Mouse (Mus musculus): ENCODE data around the gene Uncx. TPM values are rescaled to one million over a fixed set of nuclear protein-coding genes. Genes with fewer than 3 reads are reported as not detected.

Uncx gene
- total RNA-seq, 2 experiments from 2014 or later: not detected

- no peak for DNase-seq (ENCODE audit: low spot score in 2 of 2)
Observed at GRCm38 (mm10) chr5:139542043-139542365, 1.3 kb upstream of the Uncx start.

GRCm38 (mm10) chr5:139542556-139542955, 738 bp upstream of the Uncx start:
- no peak for DNase-seq (ENCODE audit: low spot score in 2 of 2)

GRCm38 (mm10) chr5:139543650-139544270, 466 bp downstream of the Uncx start:
- no peak for DNase-seq (ENCODE audit: low spot score in 2 of 2)

- no peak for DNase-seq (ENCODE audit: low spot score in 2 of 2)
Observed at GRCm38 (mm10) chr5:139544271-139545135, 1.2 kb downstream of the Uncx start.

- no peak for DNase-seq (ENCODE audit: low spot score in 2 of 2)
Observed at GRCm38 (mm10) chr5:139545221-139545620, 1.9 kb downstream of the Uncx start.

GRCm38 (mm10) chr5:139545673-139546335, 2.5 kb downstream of the Uncx start:
- DNase-seq (ENCODE audit: low spot score in 2 of 2): no peak

GRCm38 (mm10) chr5:139546336-139546770, 3.1 kb downstream of the Uncx start:
- DNase-seq (ENCODE audit: low spot score in 2 of 2): no peak

- DNase-seq (ENCODE audit: low spot score in 2 of 2): no peak
Observed at GRCm38 (mm10) chr5:139546771-139547420, 3.6 kb downstream of the Uncx start.

- no peak for DNase-seq (ENCODE audit: low spot score in 2 of 2)
Observed at GRCm38 (mm10) chr5:139547421-139547931, 4.2 kb downstream of the Uncx start.

GRCm38 (mm10) chr5:139553446-139554273, 10.4 kb downstream of the Uncx start:
- no peak for DNase-seq (ENCODE audit: low spot score in 2 of 2)

GRCm38 (mm10) chr5:139554478-139555335, 11.4 kb downstream of the Uncx start:
- no peak for DNase-seq (ENCODE audit: low spot score in 2 of 2)

- no peak for DNase-seq (ENCODE audit: low spot score in 2 of 2)
Observed at GRCm38 (mm10) chr5:139555476-139556115, 12.3 kb downstream of the Uncx start.

GRCm38 (mm10) chr5:139556116-139556678, 12.9 kb downstream of the Uncx start:
- DNase-seq (ENCODE audit: low spot score in 2 of 2): no peak

- no peak for DNase-seq (ENCODE audit: low spot score in 2 of 2)
Observed at GRCm38 (mm10) chr5:139557079-139557478, 13.8 kb downstream of the Uncx start.

- DNase-seq (ENCODE audit: low spot score in 2 of 2): no peak
Observed at GRCm38 (mm10) chr5:139557531-139558467, 14.5 kb downstream of the Uncx start.

GRCm38 (mm10) chr5:139558468-139558804, 15.1 kb downstream of the Uncx start:
- no peak for DNase-seq (ENCODE audit: low spot score in 2 of 2)

GRCm38 (mm10) chr5:139558917-139559660, 15.8 kb downstream of the Uncx start:
- no peak for DNase-seq (ENCODE audit: low spot score in 2 of 2)
